8 mouse cellular contexts compared by ENCODE assay signal in genomic region chr15:96598888-96599578, GRCm38 (mm10). TPM values are rescaled to one million over a fixed set of nuclear protein-coding genes. Genes with fewer than 3 reads are reported as not detected.
DNase-seq lines count a peak whose midpoint lies in the region; ATAC-seq and TF ChIP-seq lines count a peak whose summit lies in the region.

No protein-coding gene starts in this region.

- TF ChIP-seq POLR2A in kidney, adult 2 months (IDR thresholded peaks at IDR 0.05; ENCODE audit: low read depth, low read length), result no peak

- H3K9me3 ChIP-seq in kidney, postnatal 0 days (replicated peaks; ENCODE audit: low read length), result no peaks in the 10 kb centered on the region
- H3K9me3 ChIP-seq in forebrain, embryonic 10.5 days, result no peaks in the 10 kb centered on the region
- no peaks in the 10 kb centered on the region for H3K9me3 ChIP-seq in forebrain, embryonic 11.5 days (ENCODE audit: control insufficient read depth, low read length)

- H3K4me3 ChIP-seq in kidney, postnatal 0 days (replicated peaks; ENCODE audit: low read depth, low read length), result no peak overlapping the region
- no peak overlapping the region for H3K4me3 ChIP-seq in kidney, adult 2 months (ENCODE audit: insufficient read depth, low read depth, low read length)
- no peak overlapping the region for H3K4me3 ChIP-seq in forebrain, embryonic 10.5 days
- no peak overlapping the region for H3K4me3 ChIP-seq in forebrain, embryonic 11.5 days (ENCODE audit: low read depth, low read length)

- peaks cover 2% of the 10 kb centered on the region; the same call in 1 of the 2 replicates for H3K4me1 ChIP-seq in kidney, postnatal 0 days (replicated peaks; ENCODE audit: insufficient read depth, low read length)
- no peaks in the 10 kb centered on the region for H3K4me1 ChIP-seq in kidney, adult 2 months (ENCODE audit: control insufficient read depth, insufficient read depth, low read length)
- peaks cover 15% of the 10 kb centered on the region for H3K4me1 ChIP-seq in forebrain, embryonic 10.5 days
- H3K4me1 ChIP-seq in forebrain, embryonic 11.5 days (replicated peaks; ENCODE audit: control insufficient read depth, insufficient read depth, low read length), result no peaks in the 10 kb centered on the region; the same call in 1 of the 2 replicates

- H3K9ac ChIP-seq in kidney, postnatal 0 days (ENCODE audit: low read depth, low read length), result no peak overlapping the region
- H3K9ac ChIP-seq in forebrain, embryonic 11.5 days (ENCODE audit: low read length), result no peak overlapping the region

- H3K27ac ChIP-seq in kidney, postnatal 0 days, result 0 out of 2 replicates have a peak overlapping the region, but pooled peaks have one; percentile 44
- H3K27ac ChIP-seq in kidney, adult 2 months (ENCODE audit: insufficient read depth, low read depth, low read length), result no peak overlapping the region
- no peak overlapping the region for H3K27ac ChIP-seq in forebrain, embryonic 10.5 days
- H3K27ac ChIP-seq in forebrain, embryonic 11.5 days (ENCODE audit: low read depth, low read length), result no peak overlapping the region

- no peak for TF ChIP-seq CTCF in kidney, postnatal 0 days (IDR thresholded peaks at IDR 0.05; ENCODE audit: low read depth)
- no peak for TF ChIP-seq CTCF in kidney, adult 2 months (conservative IDR thresholded peaks at IDR 0.05; ENCODE audit: insufficient read depth, insufficient read length, low read depth, low read length)

- DNase-seq in kidney, postnatal 0 days (ENCODE audit: low spot score), result peak; percentile 46
- no peak for DNase-seq in kidney, adult 2 months
- peak; percentile 74 to 79 for DNase-seq in thymus, postnatal 10 days (ENCODE audit: low spot score in 2 of 2)
- DNase-seq in right cerebral cortex, postnatal 14 days, result no peak
- no peak for DNase-seq in forebrain, embryonic 10.5 days (ENCODE audit: extremely low spot score, low spot score)
- no peak for DNase-seq in forebrain, embryonic 11.5 days (ENCODE audit: low spot score)

- 46% methylated on average over 11 of the region's 11 CpGs for WGBS in kidney, postnatal 0 days
- 60% methylated on average over 11 of the region's 11 CpGs for WGBS in kidney, adult 2 months
- 81% methylated on average over 11 of the region's 11 CpGs for WGBS in forebrain, embryonic 10.5 days
- 79% methylated on average over 11 of the region's 11 CpGs for WGBS in forebrain, embryonic 11.5 days

- no peaks in the 10 kb centered on the region for H3K36me3 ChIP-seq in kidney, postnatal 0 days (ENCODE audit: insufficient read depth, low read length)
- H3K36me3 ChIP-seq in kidney, adult 2 months (ENCODE audit: control insufficient read depth, insufficient read depth, low read length), result no peaks in the 10 kb centered on the region
- peaks cover 91% of the 10 kb centered on the region for H3K36me3 ChIP-seq in forebrain, embryonic 10.5 days (replicated peaks)
- H3K36me3 ChIP-seq in forebrain, embryonic 11.5 days (ENCODE audit: control insufficient read depth, insufficient read depth, low read length), result no peaks in the 10 kb centered on the region; the same call in 1 of the 2 replicates

- no peak overlapping the region for H3K4me2 ChIP-seq in kidney, postnatal 0 days (ENCODE audit: low read length)
- no peak overlapping the region for H3K4me2 ChIP-seq in forebrain, embryonic 11.5 days (ENCODE audit: low read depth, low read length, severe bottlenecking)

- no peak for ATAC-seq in kidney, postnatal 0 days (replicated peaks; ENCODE audit: low FRiP score, low read depth)
- ATAC-seq in hematopoietic stem cell, adult 5-6 weeks (replicated peaks in 1 of 2; ENCODE audit: insufficient read depth in 1 of 2, low FRiP score in 2 of 2, low TSS enrichment in 1 of 2, low read depth in 1 of 2, poor library complexity in 2 of 2, severe bottlenecking in 2 of 2), result peak; percentile 39 to 63; a peak in 2 of 4 replicates
- peak; percentile 87 for ATAC-seq in megakaryocyte, adult 5-6 weeks (ENCODE audit: poor library complexity, severe bottlenecking)
- no peak for ATAC-seq in forebrain, embryonic 11.5 days (replicated peaks; ENCODE audit: low FRiP score)

- no peaks in the 10 kb centered on the region for H3K27me3 ChIP-seq in kidney, postnatal 0 days (ENCODE audit: insufficient read depth, low read length)
- no peaks in the 10 kb centered on the region for H3K27me3 ChIP-seq in kidney, adult 2 months (replicated peaks; ENCODE audit: control insufficient read depth, insufficient read depth, low read length)
- no peaks in the 10 kb centered on the region for H3K27me3 ChIP-seq in forebrain, embryonic 10.5 days (ENCODE audit: poor library complexity, severe bottlenecking)
- H3K27me3 ChIP-seq in forebrain, embryonic 11.5 days (ENCODE audit: control insufficient read depth, insufficient read depth, low read length), result no peaks in the 10 kb centered on the region

RNA-seq across cellular contexts. Expression of gene Slc38a1, which starts 43.7 kb away (rescaled TPM):
- polyA plus RNA-seq in kidney, postnatal 0 days (2015; fragmentation: Nextera tagmentation; extraction: Ambion mirVana), result 44.3 and 56.2 TPM in 2 replicates
- polyA plus RNA-seq in kidney, adult 2 months (2012; rRNA removed), result 4.2 and 8.0 TPM in 2 replicates
- 87.5 and 108 TPM in 2 replicates for total RNA-seq in hematopoietic stem cell, adult 5-6 weeks (2017)
- total RNA-seq in megakaryocyte, adult 5-6 weeks (2015), result 58.7 and 69.9 TPM in 2 replicates
- 43.8 and 48.4 TPM in 2 replicates for total RNA-seq in megakaryocyte, adult 5-6 weeks (2017)
- polyA plus RNA-seq in forebrain, embryonic 10.5 days (2016; fragmentation: Nextera tagmentation; extraction: Ambion mirVana), result 127 and 138 TPM in 2 replicates
- polyA plus RNA-seq in forebrain, embryonic 11.5 days (2014; fragmentation: Nextera tagmentation; extraction: Ambion mirVana), result 134 and 139 TPM in 2 replicates

Comparison
In these comparisons a context has a peak if more than half of its experiments do, and no peak if none do; other contexts are left out.
1. DNase-seq: peak in kidney, postnatal 0 days (single experiment) and thymus, postnatal 10 days (2 of 2); none in kidney, adult 2 months (single experiment), right cerebral cortex, postnatal 14 days (single experiment), forebrain, embryonic 10.5 days (single experiment) and forebrain, embryonic 11.5 days (single experiment).
2. ATAC-seq: peak in hematopoietic stem cell, adult 5-6 weeks (2 of 2) and megakaryocyte, adult 5-6 weeks (single experiment); none in kidney, postnatal 0 days (single experiment) and forebrain, embryonic 11.5 days (single experiment).